Mouse (Mus musculus) left cerebral cortex, adult 18-20 months (tissue): ENCODE measurements at regions not wholly inside any gene's neighbourhood (a gene's known extent, or its start where the extent isn't known, plus 50 kb on each side); places are given as distances from the start of the nearest gene placed in this dataset.

Experiments used
- DNase-seq, 2 experiments: peaks; one replicate each; pipeline ENCODE4 v3.0.0; 2021 to 2022; ENCODE audit warnings: low spot score in 2 of 2, mixed read lengths in 1 of 2

DNA sequence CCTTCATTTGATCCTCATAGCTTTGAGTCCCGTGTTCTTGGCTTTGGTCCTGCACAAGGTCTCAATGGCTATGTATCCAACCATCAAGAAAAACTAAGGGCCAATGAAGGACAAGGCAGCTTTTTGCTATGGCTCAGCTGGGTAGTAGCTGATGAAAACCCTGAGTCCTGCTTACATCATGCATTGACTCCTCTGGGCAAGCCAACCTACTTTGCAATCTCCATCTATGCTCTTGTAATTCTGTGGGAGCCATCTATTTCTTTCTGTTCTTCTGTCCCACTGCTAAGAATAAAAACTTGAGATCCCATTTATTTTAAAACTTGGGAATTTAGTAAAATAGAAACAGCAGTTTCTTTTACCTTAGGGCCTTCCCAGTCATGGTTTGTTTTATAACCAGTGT lies 391.0 kb upstream of the Lmcd1 start:
- no peak for DNase-seq

DNA sequence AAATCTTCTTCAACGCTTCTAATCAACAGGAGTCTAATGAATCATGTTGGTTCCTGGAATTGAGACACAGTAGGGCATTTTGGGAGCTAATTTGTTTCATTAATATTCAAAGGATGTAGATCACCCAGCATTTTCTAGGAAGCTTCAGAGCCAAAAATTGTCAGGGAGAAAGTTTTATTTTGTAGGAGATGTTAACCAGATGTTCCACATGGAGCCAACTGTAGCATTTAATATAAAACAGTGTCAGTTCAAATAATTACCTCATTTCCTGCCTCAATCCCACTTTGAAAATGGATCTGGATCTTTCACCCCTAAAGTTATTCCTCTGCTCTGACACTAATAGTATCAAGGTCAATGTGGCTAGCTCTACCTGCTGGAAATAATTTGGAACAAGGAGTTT lies 389.6 kb upstream of the Lmcd1 start:
- no peak for DNase-seq

DNA sequence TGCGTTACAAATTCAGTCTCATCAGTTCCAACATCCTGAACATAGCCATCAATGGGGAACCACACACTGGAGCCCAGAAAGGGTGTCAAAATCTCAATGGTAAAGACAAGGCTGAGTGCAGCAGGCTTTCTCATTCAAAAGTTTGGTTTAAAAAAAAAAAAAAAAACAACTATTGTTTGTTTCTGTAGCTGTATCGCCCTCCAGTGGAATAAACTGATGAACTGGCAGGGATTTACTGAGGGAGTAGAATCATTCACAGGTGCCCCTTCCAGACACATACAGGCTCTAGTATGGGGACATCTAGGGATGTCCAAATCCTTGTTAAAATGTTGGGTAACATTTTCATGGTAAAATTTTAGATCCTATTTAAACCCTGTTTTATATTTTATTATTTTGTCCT lies 361.6 kb upstream of the Lmcd1 start:
- no peak for DNase-seq

DNA sequence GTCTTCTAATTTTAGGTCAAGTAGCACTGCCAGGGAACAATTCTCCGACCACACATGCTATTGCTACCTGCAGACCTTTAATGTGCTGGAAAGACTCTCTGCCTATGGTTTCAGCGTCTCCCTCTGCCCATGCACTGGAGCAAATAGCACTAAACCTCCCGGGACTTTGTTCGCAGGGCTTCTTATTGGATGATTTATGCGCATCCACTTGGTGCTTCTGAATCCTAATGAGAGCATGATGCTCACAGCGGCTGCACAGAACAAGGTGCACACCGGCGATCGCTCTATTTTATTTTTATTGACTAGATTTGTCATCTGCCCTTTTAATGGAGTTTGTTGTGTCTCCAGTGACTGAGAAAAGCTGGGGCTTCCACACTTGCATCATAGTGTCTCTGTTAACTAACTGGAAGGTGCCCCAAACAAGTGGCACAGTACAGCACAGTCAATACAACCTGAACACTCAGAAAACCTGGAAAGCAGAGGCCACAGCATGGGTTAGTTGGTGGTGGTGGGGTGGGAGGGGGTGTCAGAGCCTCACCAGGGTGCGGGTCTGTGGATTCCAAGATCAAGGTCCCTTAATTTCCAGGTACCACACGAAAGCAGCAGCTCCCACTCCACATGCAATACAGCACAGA lies 359.7 kb upstream of the Lmcd1 start:
- no peak for DNase-seq

DNA sequence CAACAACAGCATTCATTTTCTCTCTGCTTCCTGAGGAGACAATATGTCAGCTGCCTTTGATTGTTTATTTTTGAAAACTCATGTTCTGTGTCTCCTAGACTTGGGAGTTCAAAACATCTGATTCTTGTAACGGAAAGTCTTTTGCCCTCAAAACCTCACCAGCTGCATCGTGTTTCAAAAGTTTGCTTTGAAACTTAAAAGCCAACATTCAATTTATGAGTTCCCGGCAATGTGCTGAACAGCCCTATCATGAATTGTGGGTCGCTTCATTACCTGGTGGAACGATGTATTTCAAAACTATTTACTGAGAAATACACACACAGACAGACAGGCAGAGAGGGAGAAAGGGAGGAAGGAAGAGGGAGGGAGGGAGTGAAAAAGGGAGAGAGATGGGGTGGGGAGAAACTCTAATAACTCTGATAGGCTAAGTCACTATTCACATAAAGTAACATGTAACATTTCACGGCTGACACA lies 356.3 kb upstream of the Lmcd1 start:
- no peak for DNase-seq

DNA sequence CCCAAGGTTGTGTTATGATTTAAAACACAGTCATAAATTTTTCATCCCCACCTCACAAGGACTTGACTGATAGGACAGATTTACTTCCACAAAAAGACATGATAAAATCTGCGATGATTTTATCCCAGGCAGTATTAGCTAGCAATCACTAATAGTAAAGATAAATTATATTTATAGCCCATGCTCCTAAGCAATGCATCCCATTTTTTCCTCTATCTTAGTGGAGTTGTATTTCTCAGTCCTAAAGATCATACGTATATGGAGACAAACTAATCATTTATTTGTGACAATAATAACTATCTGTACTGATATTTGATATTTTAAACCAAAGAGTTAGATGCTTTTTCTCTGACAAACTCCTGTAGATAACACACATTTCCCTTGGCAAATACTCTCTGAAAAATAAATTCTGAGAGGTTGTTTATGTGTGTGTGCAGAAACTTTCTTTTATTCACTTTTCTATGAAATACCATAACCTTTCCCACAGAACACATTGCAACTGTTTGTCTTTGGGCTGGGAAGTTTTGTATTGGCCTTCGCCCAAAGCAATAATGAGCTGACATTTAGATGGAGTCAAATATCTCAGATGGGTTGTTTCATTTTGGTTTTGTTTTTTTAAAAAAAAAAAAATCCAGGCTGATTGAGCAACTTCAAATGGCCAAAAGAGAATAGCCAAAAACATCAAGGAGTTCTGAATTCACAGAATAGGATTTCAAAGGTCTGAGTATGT lies 355.5 kb upstream of the Lmcd1 start:
- DNase-seq: no peak

DNA sequence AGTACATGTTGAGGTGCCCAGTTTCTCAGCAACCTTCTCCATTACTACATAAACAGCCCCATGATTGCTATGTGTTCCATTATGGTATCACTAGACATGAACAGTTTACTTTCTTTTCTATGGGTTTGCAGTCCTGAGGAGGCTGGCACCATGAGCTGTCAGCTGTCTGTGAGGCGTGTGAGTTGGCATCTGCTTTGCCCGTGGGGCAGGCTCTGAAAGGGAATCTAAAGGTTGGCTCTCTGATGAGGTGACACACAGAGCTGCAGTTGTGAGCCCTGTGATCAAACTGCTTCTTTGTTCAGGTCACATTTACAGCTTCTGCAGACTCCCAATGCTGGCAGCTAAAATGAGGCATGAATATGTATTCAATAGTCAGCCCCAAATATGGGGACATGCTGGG lies 341.0 kb upstream of the Lmcd1 start:
- no peak for DNase-seq

DNA sequence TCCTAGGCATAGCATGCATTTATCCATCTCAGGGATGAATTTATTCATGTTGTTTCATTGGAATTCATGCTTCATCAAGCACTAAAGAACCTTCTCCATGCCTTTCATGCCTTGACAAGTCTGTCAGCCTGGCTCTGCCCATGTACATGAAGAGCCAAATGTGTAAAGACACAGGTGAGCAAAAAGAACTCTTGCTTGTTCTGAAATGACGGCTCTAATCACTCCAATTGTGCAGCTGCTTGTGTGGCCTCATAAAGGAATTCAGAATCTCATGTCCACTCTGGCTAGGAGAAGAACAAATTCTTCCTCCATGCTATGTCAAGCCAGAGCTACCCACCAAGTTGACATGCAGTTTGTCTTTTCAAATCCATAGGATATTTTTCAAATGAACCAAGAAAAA lies 319.2 kb upstream of the Lmcd1 start:
- no peak for DNase-seq

DNA sequence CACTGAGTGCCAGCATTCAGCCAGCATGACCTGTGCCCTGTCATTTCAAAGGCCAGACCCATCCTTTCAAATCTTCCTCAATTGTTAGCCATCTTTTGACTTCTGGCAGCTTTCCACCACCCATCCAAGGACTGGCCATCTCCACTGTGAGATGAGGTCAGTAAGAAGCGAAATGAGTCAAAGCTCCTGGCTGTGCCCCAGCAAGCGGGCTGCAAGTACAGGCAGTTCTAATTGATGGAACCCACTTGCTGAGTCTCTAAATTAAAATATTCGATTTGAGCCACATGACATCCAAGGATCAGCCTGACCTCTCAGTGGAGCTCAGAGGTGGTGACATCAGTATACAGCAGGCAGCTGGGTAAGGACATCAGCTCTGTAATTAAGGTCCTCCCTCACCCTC lies 307.8 kb upstream of the Lmcd1 start:
- no peak for DNase-seq

DNA sequence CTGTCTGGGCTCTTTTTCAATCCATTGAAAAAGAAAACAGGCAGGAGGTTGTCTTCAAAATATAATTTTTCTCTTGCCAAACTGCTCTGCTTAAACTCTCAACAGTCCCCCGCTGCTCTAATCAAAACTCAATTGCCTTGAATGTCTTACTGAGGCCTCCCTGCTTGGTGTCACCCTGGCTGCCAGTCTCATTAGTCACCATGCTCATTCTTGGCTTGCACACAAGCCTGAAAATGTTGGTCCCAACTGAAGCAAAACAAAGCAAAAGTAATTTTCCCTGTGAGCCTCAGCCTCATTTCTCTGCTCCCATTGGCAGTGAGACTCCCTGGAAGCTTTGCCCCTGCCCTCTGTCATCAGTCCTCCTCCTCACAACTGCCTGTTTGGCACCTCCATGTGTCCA lies 288.1 kb upstream of the Lmcd1 start:
- DNase-seq: no peak

DNA sequence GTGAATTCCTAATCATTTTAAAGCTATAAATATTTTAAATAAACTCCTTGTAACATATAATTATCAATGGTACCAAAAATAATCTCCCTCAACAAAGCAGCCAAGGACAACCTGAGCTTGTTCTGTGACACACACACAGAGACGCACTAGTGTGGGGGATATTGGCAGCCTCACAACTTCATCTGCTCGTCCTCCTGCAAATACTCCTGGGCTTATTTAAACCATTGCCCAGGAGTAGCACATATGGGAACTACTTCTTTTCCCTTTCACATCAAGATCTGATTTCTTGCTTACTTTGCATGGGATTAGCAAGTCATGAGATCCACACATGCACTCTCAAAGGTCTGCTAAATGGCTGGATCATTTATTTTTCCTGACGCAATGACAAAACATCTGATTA lies 277.7 kb upstream of the Lmcd1 start:
- DNase-seq: no peak

DNA sequence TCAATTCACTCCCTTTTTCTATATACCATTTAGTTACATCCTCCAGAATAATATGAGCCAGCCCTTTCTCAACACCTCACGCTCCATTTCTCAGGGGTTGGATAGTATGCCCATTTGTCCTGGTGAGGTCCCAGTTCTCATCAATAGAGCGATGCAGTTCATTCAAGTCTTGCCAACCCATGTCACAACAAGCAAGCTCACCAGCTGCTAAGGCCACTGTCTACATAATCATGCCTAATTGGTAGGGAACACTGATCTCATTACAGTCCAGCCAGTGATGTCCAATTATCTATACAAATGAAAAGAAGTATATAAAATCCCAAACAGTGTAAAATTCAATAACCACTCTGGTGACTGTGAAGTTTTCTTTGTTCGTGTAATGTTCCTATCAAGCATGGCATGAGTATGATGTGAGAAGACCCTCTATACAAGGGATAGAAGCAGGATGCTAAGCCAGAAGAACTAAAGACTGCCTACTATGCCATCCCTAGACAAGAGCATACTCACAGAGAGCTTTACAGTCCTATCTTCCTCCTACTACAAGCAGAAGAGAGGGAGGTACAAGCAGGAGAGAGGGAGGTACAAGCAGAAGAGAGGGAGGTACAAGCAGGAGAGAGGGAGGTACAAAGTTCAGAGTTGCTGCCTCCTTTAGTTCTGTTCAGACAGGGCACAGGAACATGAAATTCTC lies 269.6 kb upstream of the Lmcd1 start:
- no peak for DNase-seq

DNA sequence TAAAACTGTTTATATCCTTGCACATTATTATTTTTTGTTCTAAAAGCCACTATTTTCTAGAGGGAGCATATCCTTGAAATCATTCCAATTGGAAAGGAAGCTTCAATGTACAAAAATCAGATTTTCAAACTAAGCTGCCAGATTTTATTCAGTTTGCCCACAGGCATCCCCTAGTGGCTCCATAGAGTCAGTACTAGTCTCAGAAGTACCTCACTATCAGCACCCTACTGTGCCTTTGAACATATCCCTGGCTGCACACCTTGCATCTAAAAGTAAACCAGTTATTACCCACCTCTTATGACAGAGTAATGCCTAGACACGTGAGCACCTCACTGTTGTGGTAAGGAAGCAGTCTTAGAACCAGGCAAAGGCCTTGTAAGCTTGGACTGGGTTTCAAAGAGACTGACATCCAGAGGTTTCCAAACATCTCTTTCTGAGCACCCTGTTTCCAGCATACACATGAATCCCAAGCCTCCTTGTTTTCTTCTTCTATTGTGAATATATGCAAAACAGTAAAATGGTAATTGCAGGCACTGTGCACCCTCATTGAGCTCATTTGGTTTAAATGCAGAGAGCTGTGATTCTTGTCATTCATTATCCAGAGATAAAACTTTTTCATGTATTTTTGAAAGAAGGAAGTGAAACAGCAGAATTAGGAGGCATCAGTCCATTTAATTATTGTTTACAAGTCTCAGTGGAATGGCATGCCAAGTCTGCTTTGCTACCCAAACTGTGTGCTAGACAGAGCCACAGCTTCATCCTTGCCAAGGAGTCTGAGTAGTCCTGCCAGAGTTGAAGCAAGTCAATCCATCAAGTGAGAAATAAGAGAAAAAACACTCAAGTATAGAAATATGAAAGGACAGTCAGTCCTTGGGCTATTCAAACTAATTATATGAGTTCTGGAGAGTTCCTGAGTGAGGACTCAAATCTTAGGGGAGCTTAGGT lies 247.0 kb upstream of the Lmcd1 start:
- DNase-seq: peak in 1 of 2 experiments; percentile 2

DNA sequence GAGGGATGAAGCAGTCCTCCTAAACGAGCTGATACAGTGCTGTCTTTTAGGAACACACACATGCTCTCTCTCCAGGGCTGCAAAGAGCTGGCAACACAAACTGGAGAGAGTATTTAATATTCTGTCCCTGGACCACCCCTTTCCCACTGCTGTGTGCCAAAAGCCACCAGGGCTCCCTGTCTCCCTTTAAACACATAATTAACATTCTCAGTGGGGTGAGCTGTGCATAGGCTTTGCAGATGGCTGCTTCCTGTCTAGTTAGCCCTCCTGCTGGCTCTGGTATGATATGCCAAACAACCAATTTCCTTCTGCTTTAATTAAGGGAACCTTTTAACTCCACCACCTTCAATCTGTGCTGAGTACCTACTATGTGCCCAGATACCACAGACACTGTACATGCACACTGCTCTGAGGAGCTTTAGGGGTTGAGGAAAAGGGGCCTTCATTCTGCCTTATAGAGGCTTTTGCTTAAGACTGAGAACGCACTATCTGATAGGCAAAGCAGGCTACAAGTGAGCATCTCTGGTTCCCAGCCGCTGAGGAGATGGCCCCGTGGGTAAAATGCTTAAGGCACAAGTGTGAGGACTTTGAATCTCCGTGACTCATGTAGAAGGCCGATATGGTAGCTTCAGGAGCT lies 222.9 kb upstream of the Lmcd1 start:
- DNase-seq: no peak

DNA sequence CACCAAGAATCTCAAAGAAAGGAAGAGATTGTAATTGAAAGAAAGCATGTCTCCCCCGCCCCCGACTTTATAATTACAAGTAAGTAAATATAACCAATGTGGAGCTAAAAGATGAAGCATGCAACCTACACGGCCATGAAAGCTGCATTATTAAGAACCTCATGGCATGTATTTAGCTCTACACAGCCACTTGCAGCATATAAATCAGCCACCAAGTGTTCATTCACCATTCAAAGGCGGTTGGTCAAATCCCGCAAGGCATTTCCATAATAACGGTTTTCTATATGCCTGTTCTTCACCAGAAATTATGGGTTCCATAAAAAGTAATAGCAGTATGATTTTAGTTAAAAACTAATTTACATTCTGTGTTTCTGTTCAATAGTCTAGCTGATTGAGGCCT lies 221.4 kb upstream of the Lmcd1 start:
- no peak for DNase-seq

DNA sequence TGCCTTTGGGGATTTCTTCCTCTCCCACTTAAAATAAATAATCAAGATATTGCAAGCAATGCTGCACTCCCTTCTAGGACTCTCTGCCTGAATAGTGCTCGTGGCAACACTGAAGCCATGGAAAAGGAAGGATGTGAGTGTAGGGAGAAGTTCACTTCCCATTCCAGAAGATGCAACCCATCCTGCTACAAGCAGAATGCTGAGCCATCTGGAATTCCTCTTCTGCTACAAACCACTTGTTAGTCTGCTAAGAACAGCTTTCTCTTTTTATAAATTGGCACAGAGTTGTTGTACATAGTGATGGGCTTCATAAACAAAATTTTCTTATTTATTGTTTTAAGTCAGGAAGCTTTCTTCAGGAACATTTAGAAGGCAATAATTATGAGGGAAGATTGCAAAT lies 215.7 kb upstream of the Lmcd1 start:
- DNase-seq: no peak

DNA sequence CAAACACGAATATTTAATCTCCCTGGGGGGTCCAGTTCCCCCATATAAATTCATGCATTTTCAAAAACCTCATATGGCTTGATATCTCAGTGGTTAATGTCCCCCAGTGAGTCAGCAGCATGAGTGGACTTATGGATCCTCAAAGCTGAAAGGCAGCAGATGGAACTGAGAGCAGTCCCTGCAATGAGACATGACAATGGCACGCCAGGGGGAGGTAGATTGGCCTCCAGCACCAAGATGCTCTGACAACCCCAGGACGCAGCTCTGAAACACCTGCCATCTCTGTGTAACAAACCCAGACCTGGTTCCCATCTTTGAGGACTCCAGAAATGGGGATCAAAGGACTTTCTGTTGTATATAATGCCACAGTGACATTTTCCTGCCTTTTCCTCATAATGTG lies 210.6 kb upstream of the Lmcd1 start:
- no peak for DNase-seq

DNA sequence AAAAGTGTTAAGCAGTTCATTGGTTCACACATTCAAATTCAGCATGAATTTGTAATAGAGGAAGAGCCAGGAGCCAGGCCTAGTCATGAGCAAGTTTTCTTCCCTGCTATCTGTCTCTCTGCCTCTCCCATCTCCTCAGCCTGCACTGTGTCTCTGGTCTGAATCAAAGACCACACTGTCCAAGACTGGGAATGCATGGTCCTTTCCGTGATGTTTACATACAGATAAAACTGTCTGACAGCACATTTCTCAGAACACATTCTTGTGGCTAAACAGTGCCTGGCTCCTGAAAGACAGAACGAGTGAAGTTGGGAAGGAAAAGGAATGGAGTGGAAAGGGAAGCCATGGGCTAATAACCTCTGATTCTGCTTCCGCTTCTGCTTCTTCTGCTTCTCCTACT lies 183.0 kb upstream of the Lmcd1 start:
- no peak for DNase-seq

DNA sequence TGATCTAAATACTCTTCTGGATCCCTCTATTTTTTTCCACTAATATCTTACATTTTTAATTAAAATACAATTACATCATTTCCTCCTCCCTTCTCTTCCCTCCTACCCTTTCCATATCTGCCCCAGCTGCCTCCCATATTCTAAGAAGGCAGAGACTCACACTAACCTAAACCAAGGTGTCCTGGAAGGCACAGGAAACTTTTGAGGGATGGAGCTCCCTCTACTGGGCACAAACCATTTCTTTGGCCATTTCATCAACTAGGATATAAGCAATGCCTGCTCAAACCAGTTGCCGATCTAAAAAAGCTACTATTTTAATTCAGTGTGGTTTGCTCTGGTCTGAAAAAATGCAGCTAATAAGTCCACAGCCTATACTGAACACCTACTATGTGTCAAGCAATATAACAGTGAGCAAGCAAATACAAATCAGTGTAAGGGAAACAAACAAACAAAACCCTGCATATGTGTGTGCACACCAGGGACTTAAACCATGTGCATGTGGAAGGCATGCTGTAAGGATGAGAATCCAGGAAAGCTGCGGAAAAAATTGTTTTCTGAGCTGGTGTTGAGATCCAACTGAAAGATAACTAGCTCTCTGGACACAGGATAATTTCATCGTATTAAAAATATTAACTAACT lies 182.3 kb upstream of the Lmcd1 start:
- DNase-seq: peak; percentile 69 to 72

DNA sequence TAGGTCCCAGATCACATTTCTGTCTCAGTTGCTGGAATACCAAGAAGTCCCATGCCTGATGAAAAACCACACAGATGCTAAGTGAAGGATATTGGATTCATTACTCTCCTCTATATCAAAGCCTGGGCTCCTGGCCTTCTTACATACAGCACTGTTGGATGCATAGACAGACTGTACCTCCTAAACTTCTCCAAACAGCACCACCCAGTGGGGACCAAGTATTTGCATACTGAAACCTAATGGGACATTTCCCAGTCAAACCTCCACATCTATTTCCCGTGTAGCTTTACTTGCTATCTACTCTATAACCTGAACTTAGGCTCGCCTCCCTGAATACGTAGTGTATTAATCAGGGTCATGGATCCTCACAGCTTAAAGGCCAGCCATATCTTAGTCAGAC lies 180.3 kb upstream of the Lmcd1 start:
- DNase-seq: peak in 1 of 2 experiments; percentile 28
